Mouse (Mus musculus): Measurements from ENCODE around the gene Sec14l3. TPM values are rescaled to one million over a fixed set of nuclear protein-coding genes. Genes with fewer than 3 reads are reported as not detected.

Sec14l3 gene
- polyA plus RNA-seq, 1 experiment from 2014 or later, result 0.38 TPM

DNA sequence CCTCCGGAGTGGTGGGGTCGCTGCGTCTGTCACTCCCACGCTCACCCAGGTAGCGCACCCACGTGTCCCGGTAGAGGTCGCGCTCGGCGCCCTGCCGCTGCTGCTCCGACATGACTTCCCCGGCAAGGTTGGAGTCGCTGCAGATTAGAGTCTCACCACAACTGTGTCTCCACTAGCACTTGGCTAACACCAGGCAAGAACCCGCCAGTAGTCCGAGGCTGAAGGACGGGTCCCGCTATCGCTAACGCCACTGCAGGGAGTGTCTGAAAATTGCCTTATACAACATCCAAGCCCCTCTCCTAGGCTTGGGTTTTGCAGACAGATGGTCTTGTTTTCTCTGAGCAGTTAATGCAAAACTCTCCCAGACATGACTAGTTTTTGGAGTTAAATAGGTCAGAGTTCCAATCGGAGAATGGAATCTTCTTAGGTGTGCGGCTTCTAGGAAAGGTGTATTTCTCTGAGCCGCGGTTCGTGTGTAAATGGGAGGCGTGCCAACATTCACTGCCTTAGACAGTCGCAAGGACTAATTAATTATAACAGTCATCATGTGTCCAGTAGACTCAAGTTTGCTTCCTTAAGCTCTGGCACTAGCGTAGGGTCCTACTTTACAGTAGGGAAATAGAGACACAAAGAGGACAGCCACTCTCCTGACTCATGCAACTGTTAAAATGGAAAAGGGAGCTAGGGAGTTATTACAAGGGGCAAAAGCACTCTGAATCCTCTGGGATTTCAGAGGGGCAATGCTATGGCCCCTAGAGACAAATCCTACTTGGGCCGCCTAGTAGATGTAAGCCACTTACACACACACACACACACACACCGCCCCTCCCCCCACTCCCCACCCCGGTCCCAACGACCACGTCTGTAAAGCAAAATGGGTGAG, 30.8 kb downstream of the Sec14l3 start, which contains the start of gene Mtfp1:
Mtfp1 (minus strand) TSS at position 275 of the 883 bp plus-strand sequence.
- no peak for ATAC-seq (ENCODE audit: low FRiP score, low TSS enrichment)
- H3K27ac ChIP-seq (replicated peaks; ENCODE audit: low read depth, low read length), result peak within 1 kb of the TSS; percentile 89
- H3K27me3 ChIP-seq (ENCODE audit: control insufficient read depth, insufficient read depth, low read length), result no peaks in the 10 kb centered on the region
- H3K4me1 ChIP-seq (ENCODE audit: control insufficient read depth, insufficient read depth, low read length), result peaks cover 18% of the 10 kb centered on the region
- 7% methylated on average over 34 of the region's 34 CpGs for WGBS
- peak within 1 kb of the TSS; percentile 77 for H3K4me2 ChIP-seq (ENCODE audit: low read length)
- H3K9ac ChIP-seq (replicated peaks; ENCODE audit: low read length), result peak within 1 kb of the TSS; percentile 49
- H3K4me3 ChIP-seq (replicated peaks; ENCODE audit: low read depth, low read length), result peak within 1 kb of the TSS; percentile 44
- no peaks in the 10 kb centered on the region for H3K9me3 ChIP-seq (ENCODE audit: control insufficient read depth, low read length)
- peaks cover 4% of the 10 kb centered on the region; the same call in 1 of the 2 replicates for H3K36me3 ChIP-seq (ENCODE audit: control insufficient read depth, insufficient read depth, low read length)
- DNase-seq, result peak; percentile 76

DNA sequence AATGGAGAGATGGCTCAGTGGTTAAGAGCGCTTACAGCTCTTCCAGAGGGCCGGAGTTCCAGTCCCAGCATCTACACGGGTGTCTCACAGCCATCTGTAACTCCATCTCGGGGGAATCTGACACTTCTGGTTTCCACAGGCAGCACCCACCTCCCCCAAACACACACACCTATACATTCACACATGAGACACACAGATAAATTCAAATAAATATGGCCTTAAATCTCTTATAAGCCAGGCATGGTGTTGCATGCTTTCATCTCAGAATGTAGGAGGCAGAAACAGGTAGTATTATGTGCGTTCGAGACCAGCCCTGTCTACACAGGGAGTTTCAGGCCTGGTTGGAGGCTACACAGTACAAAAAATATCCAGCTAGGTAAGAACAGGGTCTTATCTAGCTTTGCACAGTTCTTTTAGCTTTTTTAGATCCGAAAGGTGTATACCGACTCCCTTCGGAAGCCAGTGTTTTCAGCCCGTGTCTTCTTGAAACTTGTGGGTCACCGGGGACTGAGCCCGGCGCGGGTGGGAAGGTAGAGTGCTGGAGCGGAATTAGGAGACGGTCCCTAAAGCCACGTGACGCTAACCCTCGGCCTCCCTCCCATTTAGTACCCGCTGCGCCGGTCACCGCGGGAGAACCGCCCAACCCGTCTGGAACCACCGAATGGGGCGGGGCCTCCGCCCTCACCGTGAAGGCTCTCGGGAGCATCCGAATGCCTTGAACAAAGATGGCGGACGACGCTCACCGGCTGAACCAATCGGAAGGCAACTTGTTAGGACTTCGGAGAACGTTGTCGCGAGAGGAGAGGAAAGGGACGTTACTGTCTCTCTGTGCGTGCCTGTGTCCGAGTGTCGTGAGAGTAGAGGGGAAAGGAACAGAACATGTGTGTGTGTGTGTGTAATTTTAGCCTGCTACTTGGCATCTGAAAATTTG, 31.7 kb downstream of the Sec14l3 start:
- Histone ChIP-seq H3K4me1 (ENCODE audit: control insufficient read depth, insufficient read depth, low read length) (peaks cover 18% of the 10 kb centered on the region), H3K36me3 (ENCODE audit: control insufficient read depth, insufficient read depth, low read length) (peaks cover 3% of the 10 kb centered on the region; the same call in 1 of the 2 replicates), H3K9me3 (ENCODE audit: control insufficient read depth, low read length) (no peaks in the 10 kb centered on the region), H3K4me3 (replicated peaks; ENCODE audit: low read depth, low read length) (peak overlapping the region; percentile 44), H3K9ac (replicated peaks; ENCODE audit: low read length) (peak overlapping the region; percentile 78), H3K4me2 (ENCODE audit: low read length) (peak overlapping the region; percentile 77), H3K27me3 (ENCODE audit: control insufficient read depth, insufficient read depth, low read length) (no peaks in the 10 kb centered on the region), H3K27ac (replicated peaks; ENCODE audit: low read depth, low read length) (peak overlapping the region; percentile 89)
- ATAC-seq (ENCODE audit: low FRiP score, low TSS enrichment) (peak; percentile 96), DNase-seq (peak; percentile 99)
- 2% methylated on average over 45 of the region's 45 CpGs for WGBS

DNA sequence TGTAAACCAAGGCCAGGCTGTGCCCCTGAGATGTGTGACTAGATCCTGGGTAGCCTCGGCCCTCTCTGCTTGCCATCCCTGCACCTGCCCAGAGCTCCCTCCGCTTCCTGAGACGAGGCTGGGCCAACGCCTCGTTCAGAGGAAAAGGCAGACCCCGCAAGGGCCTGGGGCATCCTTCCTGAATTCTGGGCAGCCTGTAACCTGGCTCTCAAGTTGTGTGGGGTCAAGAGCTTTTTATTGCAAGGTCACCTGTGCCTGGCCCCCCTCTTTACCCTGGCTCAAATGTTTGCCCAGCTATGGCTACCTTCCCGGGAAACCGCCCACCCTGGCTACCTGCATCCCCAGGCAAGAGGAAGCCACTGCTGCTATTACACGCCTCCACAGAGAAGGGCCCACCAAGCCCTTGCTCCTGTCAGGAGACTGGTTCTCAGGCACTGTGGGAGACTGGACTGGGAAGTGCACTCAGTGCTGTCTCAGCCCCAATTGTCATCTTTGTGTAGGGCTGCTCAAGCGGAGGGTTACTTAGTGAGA, 32.5 kb downstream of the Sec14l3 start:
- peak overlapping the region; percentile 44 for H3K4me3 ChIP-seq (replicated peaks; ENCODE audit: low read depth, low read length)
- no peaks in the 10 kb centered on the region for H3K36me3 ChIP-seq (ENCODE audit: control insufficient read depth, insufficient read depth, low read length)
- DNase-seq (no peak), ATAC-seq (ENCODE audit: low FRiP score, low TSS enrichment) (peak; percentile 49)
- WGBS, result 25% methylated on average over 10 of the region's 10 CpGs
- H3K4me2 ChIP-seq (ENCODE audit: low read length), result peak overlapping the region; percentile 77
- peak overlapping the region; percentile 89 for H3K27ac ChIP-seq (replicated peaks; ENCODE audit: low read depth, low read length)
- no peaks in the 10 kb centered on the region for H3K27me3 ChIP-seq (ENCODE audit: control insufficient read depth, insufficient read depth, low read length)
- H3K9ac ChIP-seq (replicated peaks; ENCODE audit: low read length), result peak overlapping the region; percentile 78
- H3K4me1 ChIP-seq (ENCODE audit: control insufficient read depth, insufficient read depth, low read length), result peaks cover 18% of the 10 kb centered on the region
- no peaks in the 10 kb centered on the region for H3K9me3 ChIP-seq (ENCODE audit: control insufficient read depth, low read length)

GRCm38 (mm10) chr11:4098120-4098519, 33.5 kb downstream of the Sec14l3 start:
- Histone ChIP-seq H3K27ac (replicated peaks; ENCODE audit: low read depth, low read length) (no peak overlapping the region), H3K4me1 (ENCODE audit: control insufficient read depth, insufficient read depth, low read length) (peaks cover 18% of the 10 kb centered on the region), H3K9me3 (ENCODE audit: control insufficient read depth, low read length) (no peaks in the 10 kb centered on the region), H3K27me3 (ENCODE audit: control insufficient read depth, insufficient read depth, low read length) (no peaks in the 10 kb centered on the region), H3K4me2 (ENCODE audit: low read length) (no peak overlapping the region), H3K36me3 (ENCODE audit: control insufficient read depth, insufficient read depth, low read length) (no peaks in the 10 kb centered on the region), H3K4me3 (replicated peaks; ENCODE audit: low read depth, low read length) (no peak overlapping the region), H3K9ac (replicated peaks; ENCODE audit: low read length) (no peak overlapping the region)
- DNase-seq (no peak), ATAC-seq (ENCODE audit: low FRiP score, low TSS enrichment) (no peak)
- WGBS, result 65% methylated on average over 8 of the region's 8 CpGs

GRCm38 (mm10) chr11:4098816-4099215, 34.2 kb downstream of the Sec14l3 start:
- no peak overlapping the region for H3K9ac ChIP-seq (replicated peaks; ENCODE audit: low read length)
- 73% methylated on average over 7 of the region's 7 CpGs for WGBS

GRCm38 (mm10) chr11:4099447-4099846, 34.8 kb downstream of the Sec14l3 start:
- DNase-seq, result no peak
- H3K27me3 ChIP-seq (ENCODE audit: control insufficient read depth, insufficient read depth, low read length), result no peaks in the 10 kb centered on the region
- H3K9ac ChIP-seq (replicated peaks; ENCODE audit: low read length), result no peak overlapping the region
- H3K9me3 ChIP-seq (ENCODE audit: control insufficient read depth, low read length), result no peaks in the 10 kb centered on the region
- no peak overlapping the region for H3K4me2 ChIP-seq (ENCODE audit: low read length)
- H3K36me3 ChIP-seq (ENCODE audit: control insufficient read depth, insufficient read depth, low read length), result peaks cover 3% of the 10 kb centered on the region; the same call in 1 of the 2 replicates
- 83% methylated on average over 3 of the region's 3 CpGs for WGBS
- H3K27ac ChIP-seq (replicated peaks; ENCODE audit: low read depth, low read length), result no peak overlapping the region
- no peak overlapping the region for H3K4me3 ChIP-seq (replicated peaks; ENCODE audit: low read depth, low read length)
- ATAC-seq (ENCODE audit: low FRiP score, low TSS enrichment), result no peak
- H3K4me1 ChIP-seq (ENCODE audit: control insufficient read depth, insufficient read depth, low read length), result peaks cover 17% of the 10 kb centered on the region

More at GRCm38 (mm10) chr11:4098816-4099215, 34.2 kb downstream of the Sec14l3 start:
- H3K4me2 ChIP-seq (ENCODE audit: low read length), result no peak overlapping the region
- H3K27me3 ChIP-seq (ENCODE audit: control insufficient read depth, insufficient read depth, low read length), result no peaks in the 10 kb centered on the region
- H3K27ac ChIP-seq (replicated peaks; ENCODE audit: low read depth, low read length), result no peak overlapping the region
- H3K4me1 ChIP-seq (ENCODE audit: control insufficient read depth, insufficient read depth, low read length), result peaks cover 18% of the 10 kb centered on the region
- H3K36me3 ChIP-seq (ENCODE audit: control insufficient read depth, insufficient read depth, low read length), result peaks cover 3% of the 10 kb centered on the region; the same call in 1 of the 2 replicates
- no peak for DNase-seq
- ATAC-seq (ENCODE audit: low FRiP score, low TSS enrichment), result no peak
- H3K9me3 ChIP-seq (ENCODE audit: control insufficient read depth, low read length), result no peaks in the 10 kb centered on the region
- H3K4me3 ChIP-seq (replicated peaks; ENCODE audit: low read depth, low read length), result no peak overlapping the region

GRCm38 (mm10) chr11:4101851-4102250, 37.2 kb downstream of the Sec14l3 start:
- Histone ChIP-seq H3K27ac (replicated peaks; ENCODE audit: low read depth, low read length) (no peak overlapping the region), H3K4me3 (replicated peaks; ENCODE audit: low read depth, low read length) (no peak overlapping the region), H3K9me3 (ENCODE audit: control insufficient read depth, low read length) (no peaks in the 10 kb centered on the region), H3K9ac (replicated peaks; ENCODE audit: low read length) (no peak overlapping the region), H3K27me3 (ENCODE audit: control insufficient read depth, insufficient read depth, low read length) (no peaks in the 10 kb centered on the region), H3K4me1 (ENCODE audit: control insufficient read depth, insufficient read depth, low read length) (peaks cover 7% of the 10 kb centered on the region), H3K36me3 (ENCODE audit: control insufficient read depth, insufficient read depth, low read length) (peaks cover 3% of the 10 kb centered on the region; the same call in 1 of the 2 replicates), H3K4me2 (ENCODE audit: low read length) (no peak overlapping the region)
- no peak for DNase-seq
- WGBS, result 92% methylated on average over 5 of the region's 5 CpGs
- no peak for ATAC-seq (ENCODE audit: low FRiP score, low TSS enrichment)

DNA sequence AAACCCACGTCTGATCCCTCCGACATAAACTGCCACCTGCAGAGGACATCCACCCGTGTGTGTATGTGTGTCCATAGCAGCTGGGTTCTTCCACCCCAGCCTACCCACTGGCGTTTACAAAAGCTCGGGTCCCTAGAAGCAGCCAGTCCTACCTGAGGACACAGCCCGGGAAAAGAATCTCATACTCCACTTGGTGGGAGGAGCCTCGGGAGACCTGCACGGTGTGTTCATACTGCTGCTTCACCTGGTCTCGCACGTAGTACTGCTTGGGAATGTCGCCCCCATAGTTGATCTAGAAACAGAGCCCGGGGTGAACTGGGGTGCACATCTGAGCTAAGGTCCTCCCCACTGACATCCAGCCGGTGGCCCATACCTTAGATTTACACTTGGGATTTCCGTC, 38.9 kb downstream of the Sec14l3 start:
- 86% methylated on average over 14 of the region's 14 CpGs for WGBS
- no peak for ATAC-seq (ENCODE audit: low FRiP score, low TSS enrichment)
- H3K9me3 ChIP-seq (ENCODE audit: control insufficient read depth, low read length), result no peaks in the 10 kb centered on the region

More for the DNA sequence above, 38.9 kb downstream of the Sec14l3 start:
- Histone ChIP-seq H3K36me3 (ENCODE audit: control insufficient read depth, insufficient read depth, low read length) (peaks cover 3% of the 10 kb centered on the region; the same call in 1 of the 2 replicates), H3K4me1 (ENCODE audit: control insufficient read depth, insufficient read depth, low read length) (no peaks in the 10 kb centered on the region), H3K27me3 (ENCODE audit: control insufficient read depth, insufficient read depth, low read length) (no peaks in the 10 kb centered on the region), H3K4me3 (replicated peaks; ENCODE audit: low read depth, low read length) (no peak overlapping the region), H3K27ac (replicated peaks; ENCODE audit: low read depth, low read length) (no peak overlapping the region), H3K9ac (replicated peaks; ENCODE audit: low read length) (no peak overlapping the region), H3K4me2 (ENCODE audit: low read length) (no peak overlapping the region)
- no peak for DNase-seq
